Mouse (Mus musculus) right cerebral cortex, postnatal 36 days (tissue): ENCODE data around the gene Aars2.

Experiments used
- DNase-seq, 2 experiments: peaks; one replicate each; pipeline ENCODE4 v3.0.0; 2022; ENCODE audit warnings: low spot score in 2 of 2, mixed read lengths in 1 of 2

Aars2 gene

DNA sequence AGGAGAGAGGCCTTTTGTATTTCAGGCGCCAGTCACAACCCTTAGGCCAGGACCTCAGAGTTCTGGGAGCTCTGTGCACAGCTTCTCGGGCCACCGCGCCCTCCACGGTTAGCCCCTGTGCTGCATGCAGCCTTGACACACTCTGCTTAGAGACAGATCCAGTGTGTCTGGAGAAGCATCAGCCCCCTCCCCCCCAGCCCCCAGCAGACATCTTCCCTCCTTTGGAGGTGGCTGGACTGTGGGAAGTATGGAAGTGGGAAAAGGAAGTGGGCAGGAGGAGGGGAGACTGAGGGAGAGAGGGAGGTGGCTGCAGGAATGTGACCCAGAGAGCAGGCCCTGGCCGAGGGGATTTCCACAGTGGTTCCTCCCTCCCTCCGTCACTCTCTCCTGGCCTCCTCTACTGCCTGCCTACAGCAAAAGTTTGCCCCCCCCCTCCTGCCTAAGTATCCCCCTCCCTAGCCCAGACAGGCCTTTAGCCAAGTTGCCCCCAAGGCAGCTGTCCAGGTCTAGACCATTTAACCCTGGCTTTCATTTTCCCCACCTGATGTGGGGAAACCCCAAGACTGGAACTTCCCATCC, 50.7 kb downstream of the Aars2 start:
- no peak for DNase-seq

DNA sequence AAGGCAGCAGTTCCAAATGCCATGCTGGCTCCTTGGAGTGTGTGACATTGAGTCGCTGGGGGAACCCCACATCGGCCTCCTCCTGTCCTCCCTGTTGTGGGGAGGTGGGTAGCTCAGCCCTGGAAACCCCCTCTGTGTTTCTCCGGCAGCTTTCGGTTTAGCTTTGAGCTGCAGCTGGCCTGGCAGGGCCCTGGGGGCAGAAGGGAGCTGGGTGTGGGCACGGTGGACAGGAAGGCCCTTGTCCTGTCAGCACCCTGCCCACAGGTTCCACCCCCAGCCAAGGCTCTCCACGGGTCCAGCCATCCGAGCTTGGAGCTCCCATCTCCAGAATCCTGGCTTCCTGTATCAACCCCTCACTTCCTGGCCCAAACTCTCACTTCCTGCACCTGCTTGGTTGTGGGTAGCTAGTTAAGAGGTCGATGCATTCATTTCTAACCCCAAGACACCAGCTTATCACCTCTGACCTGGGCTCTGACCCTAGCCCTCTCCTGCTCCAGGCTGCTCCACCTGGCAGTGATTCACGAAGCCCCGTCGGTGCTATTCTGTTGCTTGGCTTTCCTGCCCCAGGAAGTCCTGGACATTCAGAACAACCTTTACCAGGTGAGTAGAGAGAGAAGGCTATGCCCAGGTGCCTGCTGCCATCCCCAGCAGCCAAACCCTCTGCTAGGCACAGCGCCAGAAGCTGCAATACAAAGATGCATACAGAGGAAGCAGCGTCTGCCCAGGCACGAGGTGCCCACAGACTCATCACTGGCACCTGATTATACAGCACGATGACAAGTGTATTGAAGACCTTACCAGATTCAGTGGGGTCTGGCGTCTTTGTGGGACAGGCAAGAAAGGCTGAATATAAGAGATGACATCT, 51.6 kb downstream of the Aars2 start:
- no peak for DNase-seq

GRCm38 (mm10) chr17:45559732-45560525, 53.3 kb downstream of the Aars2 start:
- DNase-seq = no peak

- DNase-seq = no peak
Measured at GRCm38 (mm10) chr17:45563216-45563615, 56.6 kb downstream of the Aars2 start.

- DNase-seq = peak; percentile 82 to 86
Measured at GRCm38 (mm10) chr17:45563655-45564530, 57.3 kb downstream of the Aars2 start, which contains the start of gene Slc35b2. Gene Slc35b2 (plus strand): TSS chr17:45563874.

DNA sequence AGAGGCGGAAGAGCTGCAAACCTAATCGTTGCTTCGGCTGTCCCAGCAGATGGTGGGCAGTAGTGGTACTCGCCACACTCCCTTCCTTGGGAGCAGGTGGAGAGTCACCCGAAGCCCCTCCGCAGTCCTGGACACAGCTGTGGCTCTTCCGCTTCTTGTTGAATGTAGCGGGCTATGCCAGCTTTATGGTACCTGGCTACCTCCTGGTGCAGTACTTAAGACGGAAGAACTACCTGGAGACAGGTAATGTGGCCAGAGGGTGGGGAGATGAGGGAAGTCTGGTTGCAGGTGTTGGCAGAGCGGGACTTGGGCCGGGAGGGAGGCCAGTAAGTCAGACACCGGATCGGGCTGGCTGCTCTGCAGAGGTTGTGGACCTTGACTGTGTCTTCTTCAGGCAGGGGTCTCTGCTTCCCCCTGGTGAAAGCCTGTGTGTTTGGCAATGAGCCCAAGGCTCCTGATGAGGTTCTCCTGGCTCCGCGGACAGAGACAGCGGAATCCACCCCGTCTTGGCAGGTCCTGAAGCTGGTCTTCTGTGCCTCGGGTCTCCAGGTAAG, 58.0 kb downstream of the Aars2 start:
- no peak for DNase-seq

- DNase-seq = no peak
Measured at GRCm38 (mm10) chr17:45565103-45565502, 58.5 kb downstream of the Aars2 start.

DNA sequence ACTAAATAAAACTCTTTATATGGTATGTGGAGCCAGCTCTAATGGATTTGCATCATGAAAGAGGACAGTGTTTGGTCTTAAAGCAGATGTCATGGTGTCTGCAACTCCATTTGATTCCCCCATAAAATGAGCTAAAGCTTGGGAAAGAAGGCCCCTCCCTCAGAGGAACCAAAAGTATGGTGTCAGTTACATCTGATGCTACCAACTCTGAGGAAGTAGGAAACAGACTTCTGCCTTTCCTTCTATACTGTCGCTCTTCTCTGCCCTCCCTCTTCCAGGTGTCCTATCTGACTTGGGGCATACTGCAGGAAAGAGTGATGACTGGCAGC, 59.4 kb downstream of the Aars2 start:
- DNase-seq = no peak

- DNase-seq = no peak
Measured at GRCm38 (mm10) chr17:45566360-45567161, 59.9 kb downstream of the Aars2 start.

DNA sequence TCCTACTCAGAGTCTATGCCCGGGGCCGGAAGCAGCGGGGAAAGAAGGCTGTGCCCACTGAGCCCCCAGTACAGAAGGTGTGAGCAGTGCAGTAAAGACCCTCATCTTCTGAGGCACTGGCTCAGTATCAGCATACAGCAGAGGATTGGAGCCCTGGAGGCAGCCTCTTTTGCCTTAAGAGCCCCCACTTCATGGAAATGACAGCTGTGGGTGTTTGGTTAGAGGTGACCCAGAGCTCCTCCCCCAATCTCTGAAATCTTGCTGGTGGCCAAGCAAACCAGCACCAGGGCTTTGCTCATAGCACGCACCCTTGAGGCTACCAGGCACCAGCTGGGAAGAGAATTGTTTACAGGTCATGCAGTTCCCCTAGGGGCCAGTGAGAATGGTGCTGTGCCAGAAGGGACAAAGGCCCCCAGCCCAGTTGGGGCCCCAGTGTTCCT, 60.5 kb downstream of the Aars2 start:
- no peak for DNase-seq

DNA sequence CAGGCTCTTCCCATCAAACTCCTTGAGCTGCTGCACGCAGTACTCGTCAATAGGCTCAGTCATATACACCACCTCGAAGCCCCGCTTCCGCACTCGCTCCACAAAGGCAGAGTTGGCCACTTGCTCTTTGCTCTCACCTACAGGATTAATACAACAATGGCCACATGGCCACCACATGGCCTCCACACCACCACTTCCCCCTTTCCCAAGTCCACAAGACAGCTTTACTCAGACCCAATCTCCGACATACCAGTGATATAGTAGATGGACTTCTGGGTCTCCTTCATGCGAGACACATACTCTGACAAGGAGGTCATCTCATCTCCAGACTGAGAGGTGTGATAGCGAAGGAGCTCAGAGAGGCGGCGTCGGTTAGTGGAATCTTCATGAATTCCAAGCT, 62.3 kb downstream of the Aars2 start:
- no peak for DNase-seq

DNA sequence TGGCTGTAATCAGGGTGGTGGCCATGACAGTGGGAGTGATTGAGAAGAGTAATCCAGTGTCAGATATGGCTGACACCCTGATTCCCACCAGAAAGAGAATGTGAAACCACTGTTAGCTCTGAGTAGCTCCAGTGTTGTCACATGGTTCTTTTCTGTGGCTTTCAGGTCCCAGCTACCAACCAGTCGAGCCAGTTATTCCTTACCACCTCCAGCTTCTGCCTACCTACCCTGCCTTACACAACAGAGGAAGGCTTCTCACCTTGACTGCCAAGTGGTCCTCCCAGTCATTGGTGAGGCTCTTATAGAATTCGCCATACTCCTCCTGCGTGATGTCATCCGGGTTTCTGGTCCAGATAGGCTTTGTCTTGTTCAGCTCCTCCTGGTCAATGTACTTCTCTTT, 63.4 kb downstream of the Aars2 start:
- DNase-seq = no peak
